Mouse (Mus musculus) bone marrow macrophage, adult 2 months (primary cell): ENCODE data around the gene Phldb2. TPM values are rescaled to one million over a fixed set of nuclear protein-coding genes. Genes with fewer than 3 reads are reported as not detected.

Experiments used
- H3K27ac ChIP-seq: 2 replicates; pipeline ENCODE4 v1.5.1; 2012; ENCODE audit warnings: low read depth, low read length; ENCODE audit not compliant: insufficient read depth
- H3K4me1 ChIP-seq: 2 replicates; pipeline ENCODE4 v1.6.1; 2012; ENCODE audit warnings: low read length; ENCODE audit not compliant: control insufficient read depth, insufficient read depth
- H3K4me3 ChIP-seq: 2 replicates; pipeline ENCODE4 v1.5.1; 2012; ENCODE audit warnings: mild to moderate bottlenecking, low read length, moderate library complexity; ENCODE audit not compliant: insufficient read depth
- CTCF ChIP-seq: IDR thresholded peaks from 2 replicates; pipeline ENCODE4 v1.5.1; 2012; ENCODE audit warnings: low read depth, mild to moderate bottlenecking, low read length, moderate library complexity
- POLR2A ChIP-seq: IDR thresholded peaks from 2 replicates; pipeline ENCODE4 v1.6.1; 2012; ENCODE audit warnings: mild to moderate bottlenecking, low read depth, low read length, borderline replicate concordance
- polyA plus RNA-seq: library from polyadenylated mRNA; stranded (reverse); fragments of >200 nt; gene quantifications from 2 replicates; pipeline ENCODE4 v1.2.4, GENCODE M21; 2012; ENCODE audit not compliant: missing spikeins, insufficient read depth, insufficient read length

The Phldb2 gene
- polyA plus RNA-seq, 1 experiment: 1.3 TPM

DNA sequence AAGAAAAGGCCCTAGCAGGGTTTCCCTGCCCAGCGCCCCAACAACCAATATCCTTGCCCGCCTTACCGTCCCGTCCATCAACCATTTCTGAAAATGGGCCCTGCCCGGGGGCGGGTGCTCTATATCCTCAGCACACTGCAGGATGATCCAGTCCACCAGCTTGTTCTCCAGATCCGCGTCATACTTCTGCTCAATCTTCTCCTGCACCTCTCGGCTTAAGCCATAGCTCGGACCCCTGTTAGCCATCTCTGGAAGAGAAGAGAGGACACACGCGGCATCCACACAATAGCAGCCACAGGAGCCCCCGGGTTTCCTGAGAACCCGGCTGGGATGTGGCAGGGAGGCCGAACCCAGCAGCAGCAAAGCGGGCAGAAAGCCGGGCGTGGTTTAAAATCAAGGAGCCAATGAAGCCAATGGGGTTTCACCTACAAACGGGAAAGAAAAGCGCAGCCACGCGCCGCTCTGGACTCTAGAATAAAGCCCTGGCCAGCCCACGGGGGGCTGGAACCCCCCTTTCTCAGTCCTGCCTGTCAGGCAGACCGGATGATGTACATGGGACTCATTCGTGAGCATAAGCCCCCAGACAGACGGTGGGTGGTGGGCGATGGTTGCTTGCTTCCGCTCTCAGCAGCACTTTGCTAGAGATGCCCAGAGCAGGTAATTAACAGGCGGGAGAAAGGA lies 229.2 kb downstream of the Phldb2 start, which contains the start of gene Tagln3:
TSS of gene Tagln3 (minus strand) at position 548 of the 681 bp plus-strand sequence.
- Histone ChIP-seq H3K4me1 (0 out of 2 replicates have a peak, but pooled peaks cover 2% of the 10 kb centered on the region), H3K27ac (no peak within 1 kb of the TSS), H3K4me3 (no peak within 1 kb of the TSS)
- TF ChIP-seq CTCF (no peak), POLR2A (no peak)

GRCm38 (mm10) chr16:45723172-45723901 lies 230.1 kb downstream of the Phldb2 start:
- TF ChIP-seq POLR2A: no peak
- TF ChIP-seq CTCF: no peak
- H3K27ac ChIP-seq: no peak overlapping the region

GRCm38 (mm10) chr16:45722460-45722951 lies 230.9 kb downstream of the Phldb2 start:
- Histone ChIP-seq H3K4me3 (no peak overlapping the region), H3K4me1 (no peaks in the 10 kb centered on the region), H3K27ac (no peak overlapping the region)
- TF ChIP-seq CTCF (no peak), POLR2A (no peak)

More at GRCm38 (mm10) chr16:45723172-45723901, 230.1 kb downstream of the Phldb2 start:
- Histone ChIP-seq H3K4me1 (no peaks in the 10 kb centered on the region), H3K4me3 (no peak overlapping the region)

DNA sequence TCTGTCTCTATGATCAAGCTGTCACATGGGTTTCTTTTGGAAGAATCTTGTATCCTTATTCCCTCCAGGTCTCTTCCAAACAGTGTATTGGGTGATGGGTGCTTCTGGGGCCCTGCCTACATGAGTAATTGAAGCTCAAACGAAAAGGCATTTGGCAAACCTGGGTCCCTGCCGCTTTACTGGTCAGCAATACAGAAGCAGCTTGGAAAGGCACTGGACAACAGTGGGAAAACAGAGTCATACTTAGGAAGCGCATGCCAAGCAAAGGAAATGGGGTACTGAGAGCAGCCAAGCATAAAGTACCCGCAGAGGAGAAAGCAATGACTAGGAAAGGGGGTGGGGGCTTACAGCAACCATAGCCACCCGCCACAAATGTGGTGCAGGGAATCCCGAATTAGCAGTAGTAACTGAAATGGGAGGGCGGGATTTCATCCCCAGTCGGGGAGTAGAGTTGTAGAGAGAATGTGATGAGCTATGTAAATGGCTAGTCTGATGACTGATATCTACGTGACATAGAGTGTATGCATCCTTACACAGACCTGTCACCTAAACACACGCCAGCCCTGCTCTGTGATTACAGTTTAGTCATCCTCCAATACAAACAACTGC lies 233.3 kb downstream of the Phldb2 start:
- no peaks in the 10 kb centered on the region for H3K4me1 ChIP-seq
- H3K4me3 ChIP-seq: no peak overlapping the region
- no peak overlapping the region for H3K27ac ChIP-seq
- no peak for TF ChIP-seq CTCF
- TF ChIP-seq POLR2A: no peak

- Histone ChIP-seq H3K4me1 (no peaks in the 10 kb centered on the region), H3K27ac (no peak overlapping the region), H3K4me3 (no peak overlapping the region)
- TF ChIP-seq CTCF: no peak
- no peak for TF ChIP-seq POLR2A
These were observed 235.1 kb downstream of the Phldb2 start for GRCm38 (mm10) chr16:45718296-45718695.

DNA sequence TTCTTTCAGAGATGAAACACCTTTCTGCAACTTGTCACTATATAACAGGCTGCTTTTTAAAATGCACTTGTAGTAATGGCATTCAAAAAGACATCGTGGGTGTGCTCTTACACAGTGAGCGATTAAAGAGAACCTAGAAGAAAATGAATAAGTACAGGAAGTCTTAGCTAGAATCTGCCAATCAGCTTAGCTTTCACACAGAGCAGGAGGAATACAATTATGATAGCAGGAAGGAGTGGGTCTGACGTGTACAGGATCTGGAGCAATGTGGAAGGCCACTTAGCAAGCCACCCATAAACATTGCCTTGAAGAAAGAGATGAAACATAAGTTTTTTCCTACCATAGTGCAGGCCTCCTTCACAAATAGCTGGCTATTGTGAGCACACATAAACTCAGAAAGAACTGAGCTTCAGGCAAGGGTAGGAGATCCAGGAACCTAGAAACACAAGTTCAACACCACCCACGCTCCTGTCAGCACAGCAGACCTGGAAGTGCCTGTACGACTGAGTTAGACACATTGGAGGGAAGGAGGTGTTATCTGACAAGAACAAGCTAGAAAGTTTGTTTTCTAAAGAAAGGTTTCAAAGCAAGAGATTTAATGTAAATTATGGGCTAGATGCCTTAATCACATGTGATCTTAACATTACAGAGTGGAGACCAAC lies 238.8 kb downstream of the Phldb2 start:
- no peak overlapping the region for H3K4me3 ChIP-seq
- no peak overlapping the region for H3K27ac ChIP-seq
- H3K4me1 ChIP-seq: no peaks in the 10 kb centered on the region
- TF ChIP-seq POLR2A (no peak), CTCF (no peak)

DNA sequence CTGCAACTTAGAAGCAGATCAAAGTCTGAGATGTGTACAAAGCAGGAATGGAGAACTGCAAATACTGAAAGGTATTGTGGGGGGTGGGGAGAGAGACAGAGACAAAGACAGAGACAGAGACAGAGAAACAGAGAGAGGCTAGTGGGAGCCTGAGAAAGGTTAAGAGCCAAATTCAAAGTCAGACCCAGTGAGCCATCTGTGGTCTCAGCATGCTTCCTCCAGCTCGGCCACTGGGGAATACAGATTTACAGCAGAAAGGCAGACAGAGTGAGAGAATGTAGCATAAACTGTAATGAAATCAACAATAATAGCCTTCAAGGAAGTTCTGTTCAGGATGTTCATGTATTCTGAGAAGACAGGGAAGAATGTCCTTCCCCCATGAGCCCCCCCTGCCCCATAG lies 239.5 kb downstream of the Phldb2 start:
- Histone ChIP-seq H3K27ac (no peak overlapping the region), H3K4me3 (no peak overlapping the region), H3K4me1 (no peaks in the 10 kb centered on the region)
- no peak for TF ChIP-seq POLR2A
- no peak for TF ChIP-seq CTCF

DNA sequence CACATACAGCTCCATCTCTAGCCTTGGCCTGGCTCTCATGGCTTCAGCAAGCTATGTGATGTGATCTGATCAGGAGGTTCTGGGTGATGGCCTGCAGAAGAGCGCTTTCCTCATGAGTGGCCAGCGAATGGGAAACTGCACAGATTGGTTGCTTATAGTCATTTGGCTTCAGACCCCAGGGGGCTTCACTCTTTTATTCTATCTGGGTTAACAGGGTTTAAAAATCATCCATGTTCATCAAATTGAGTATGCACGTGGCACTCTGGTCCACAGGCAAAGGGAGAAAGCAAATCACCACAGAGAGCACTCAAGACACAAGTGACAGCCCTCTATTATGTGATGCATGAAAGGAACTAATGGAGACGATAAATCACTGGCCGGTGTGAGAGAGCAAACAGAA lies 240.1 kb downstream of the Phldb2 start:
- H3K4me3 ChIP-seq: no peak overlapping the region
- no peak overlapping the region for H3K27ac ChIP-seq
- no peaks in the 10 kb centered on the region for H3K4me1 ChIP-seq
- no peak for TF ChIP-seq POLR2A
- TF ChIP-seq CTCF: no peak

GRCm38 (mm10) chr16:45711263-45711662 lies 242.1 kb downstream of the Phldb2 start:
- no peaks in the 10 kb centered on the region for H3K4me1 ChIP-seq
- H3K4me3 ChIP-seq: no peak overlapping the region
- no peak overlapping the region for H3K27ac ChIP-seq
- no peak for TF ChIP-seq POLR2A
- TF ChIP-seq CTCF: no peak
